Comparison of ENCODE assay signal across 8 mouse cellular contexts in the genomic region with DNA sequence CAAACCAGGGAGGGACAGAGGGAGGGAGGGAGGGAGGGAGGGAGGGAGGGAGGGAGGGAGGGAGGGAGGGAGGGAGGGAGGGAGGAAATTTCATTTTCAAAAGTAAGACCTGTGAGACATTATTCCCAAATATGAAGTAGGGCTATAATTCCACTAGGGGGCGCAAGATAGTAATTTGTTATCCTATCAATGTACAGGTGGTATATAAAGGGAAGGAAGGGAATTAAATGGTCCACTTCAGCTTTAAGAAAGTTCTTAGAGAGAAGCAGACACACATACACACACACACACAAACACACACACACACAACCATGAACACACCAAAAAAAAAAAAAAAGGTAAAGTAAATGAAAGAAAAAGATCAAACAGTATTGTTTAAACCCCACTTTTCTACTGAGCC.
DNase-seq lines count a peak whose midpoint lies in the region; ATAC-seq lines count a peak whose summit lies in the region.

No protein-coding gene starts in this region.

- no peaks in the 10 kb centered on the region for H3K9me3 ChIP-seq in limb, embryonic 11.5 days (ENCODE audit: control insufficient read depth, low read length)
- H3K9me3 ChIP-seq in limb, embryonic 10.5 days (replicated peaks) = no peaks in the 10 kb centered on the region
- H3K9me3 ChIP-seq in neural tube, embryonic 14.5 days (ENCODE audit: control insufficient read depth, low read length) = no peaks in the 10 kb centered on the region

- H3K4me2 ChIP-seq in limb, embryonic 11.5 days (ENCODE audit: low read depth, severe bottlenecking) = no peak overlapping the region
- H3K4me2 ChIP-seq in neural tube, embryonic 14.5 days (ENCODE audit: low read depth, low read length) = no peak overlapping the region

- no peaks in the 10 kb centered on the region for H3K27me3 ChIP-seq in limb, embryonic 11.5 days (ENCODE audit: control insufficient read depth, insufficient read depth, low read length)
- H3K27me3 ChIP-seq in limb, embryonic 10.5 days (ENCODE audit: low read depth, poor library complexity, severe bottlenecking) = no peaks in the 10 kb centered on the region
- no peaks in the 10 kb centered on the region for H3K27me3 ChIP-seq in neural tube, embryonic 14.5 days (ENCODE audit: control insufficient read depth, insufficient read depth, low read length)

- no peak overlapping the region for H3K4me3 ChIP-seq in limb, embryonic 11.5 days (ENCODE audit: low read depth, low read length)
- H3K4me3 ChIP-seq in limb, embryonic 10.5 days = no peak overlapping the region
- H3K4me3 ChIP-seq in neural tube, embryonic 14.5 days (ENCODE audit: low read depth, low read length) = no peak overlapping the region

- H3K36me3 ChIP-seq in limb, embryonic 11.5 days (ENCODE audit: control insufficient read depth, insufficient read depth, low read length) = no peaks in the 10 kb centered on the region
- H3K36me3 ChIP-seq in limb, embryonic 10.5 days = no peaks in the 10 kb centered on the region
- no peaks in the 10 kb centered on the region for H3K36me3 ChIP-seq in neural tube, embryonic 14.5 days (ENCODE audit: control insufficient read depth, insufficient read depth, low read length)

- 4% methylated on average over 1 of the region's 1 CpGs for WGBS in limb, embryonic 11.5 days
- WGBS in limb, embryonic 10.5 days = 0% methylated on average over 1 of the region's 1 CpGs
- 0% methylated on average over 1 of the region's 1 CpGs for WGBS in neural tube, embryonic 14.5 days

- H3K27ac ChIP-seq in limb, embryonic 11.5 days (replicated peaks; ENCODE audit: low read depth, low read length) = no peak overlapping the region
- no peak overlapping the region for H3K27ac ChIP-seq in limb, embryonic 10.5 days
- H3K27ac ChIP-seq in neural tube, embryonic 14.5 days (ENCODE audit: low read depth, low read length) = no peak overlapping the region

- 0 out of 2 replicates have a peak, but pooled peaks have one; percentile 22 for ATAC-seq in limb, embryonic 11.5 days (ENCODE audit: insufficient number of reproducible peaks, low FRiP score, low TSS enrichment, low read depth)
- peak; percentile 64; the same call in 1 of the 2 replicates for ATAC-seq in neural tube, embryonic 14.5 days (ENCODE audit: low read depth)

- no peak overlapping the region for H3K9ac ChIP-seq in limb, embryonic 11.5 days (ENCODE audit: low read length)
- H3K9ac ChIP-seq in neural tube, embryonic 14.5 days (replicated peaks; ENCODE audit: low read depth, low read length) = no peak overlapping the region

- peak; percentile 53 for DNase-seq in adrenal gland, postnatal 14 days
- no peak for DNase-seq in adrenal gland, adult 18-20 months (ENCODE audit: low spot score in 2 of 2)
- no peak for DNase-seq in limb, embryonic 11.5 days (ENCODE audit: low spot score)
- DNase-seq in limb, embryonic 10.5 days (ENCODE audit: low spot score) = no peak
- peak; percentile 39 for DNase-seq in brain, embryonic 18.5 days (ENCODE audit: low read depth, low spot score)
- peak; percentile 68 for DNase-seq in hindlimb bud, embryonic 11.5 days (ENCODE audit: extremely low spot score, low read depth, low spot score)
- DNase-seq in urinary bladder, postnatal 10 days (ENCODE audit: low spot score) = no peak

- H3K4me1 ChIP-seq in limb, embryonic 11.5 days (ENCODE audit: control insufficient read depth, insufficient read depth, low read length) = no peaks in the 10 kb centered on the region
- peaks cover 7% of the 10 kb centered on the region for H3K4me1 ChIP-seq in limb, embryonic 10.5 days
- no peaks in the 10 kb centered on the region for H3K4me1 ChIP-seq in neural tube, embryonic 14.5 days (ENCODE audit: control insufficient read depth, insufficient read depth, low read length)

Comparison
In these comparisons a context has a peak if more than half of its experiments do, and no peak if none do; other contexts are left out.
1. DNase-seq: peak in adrenal gland, postnatal 14 days (single experiment), brain, embryonic 18.5 days (single experiment) and hindlimb bud, embryonic 11.5 days (single experiment); none in adrenal gland, adult 18-20 months (0 of 2), limb, embryonic 11.5 days (single experiment), limb, embryonic 10.5 days (single experiment) and urinary bladder, postnatal 10 days (single experiment).